ENCODE assay signal across 13 mouse cellular contexts in genomic region chr1:156909265-156909664, GRCm38 (mm10).
"Had no signal": no experiment of that assay in that cellular context is flagged by ENCODE, and none has a peak within 500 bp of the region (broad histone marks: within the 10 kb centered on the region; RNA-seq: fewer than 3 reads in every experiment).

No protein-coding gene starts in this region.

- H3K4me1 ChIP-seq: lung, embryonic 15.5 days; midbrain, embryonic 13.5 days had no signal

- H3K27me3 ChIP-seq: kidney, embryonic 15.5 days; lung, embryonic 15.5 days; midbrain, embryonic 13.5 days had no signal

- H3K9ac ChIP-seq: kidney, embryonic 15.5 days; lung, embryonic 15.5 days; midbrain, embryonic 13.5 days had no signal

- H3K27ac ChIP-seq: kidney, embryonic 15.5 days; left cerebral cortex, adult 2 months; lung, embryonic 15.5 days; midbrain, embryonic 13.5 days had no signal

- H3K9me3 ChIP-seq: kidney, embryonic 15.5 days; lung, embryonic 15.5 days; midbrain, embryonic 13.5 days had no signal

- DNase-seq: kidney, adult 2 months; kidney, postnatal 10 days; kidney, postnatal 36 days; layer of hippocampus, postnatal 36 days; lung, adult 18-20 months; lung, postnatal 14 days; lung, postnatal 4 days; thymus, adult 18-20 months; thymus, postnatal 36 days had no signal

- H3K4me3 ChIP-seq: kidney, embryonic 15.5 days; left cerebral cortex, adult 2 months; lung, embryonic 15.5 days; midbrain, embryonic 13.5 days had no signal

- H3K4me2 ChIP-seq: kidney, embryonic 15.5 days; lung, embryonic 15.5 days; midbrain, embryonic 13.5 days had no signal

- ATAC-seq: midbrain, embryonic 13.5 days had no signal
